Mouse (Mus musculus) myocyte (in vitro differentiated cells): ENCODE data around the gene Snrnp70.

Experiments used
- E2F4 ChIP-seq: IDR thresholded peaks from one replicate; pipeline ENCODE4 v1.6.1; 2011; ENCODE audit warnings: mild to moderate bottlenecking, control low read depth, moderate library complexity; ENCODE audit not compliant: insufficient read depth
- MYOD1 ChIP-seq, 3 experiments: IDR thresholded peaks; one replicate each; pipeline ENCODE4 v1.6.1; 2011; ENCODE audit warnings: control low read depth in 2 of 3, low read depth in 2 of 3, mild to moderate bottlenecking in 2 of 3, moderate library complexity in 1 of 3; ENCODE audit not compliant: insufficient read length in 2 of 3, control insufficient read depth in 1 of 3
- POLR2A ChIP-seq: IDR thresholded peaks from one replicate; pipeline ENCODE4 v1.6.1; 2011; ENCODE audit warnings: low read depth, mild to moderate bottlenecking, control low read depth, moderate library complexity; ENCODE audit not compliant: insufficient read length
- POLR2AphosphoS2 ChIP-seq: IDR thresholded peaks from one replicate; pipeline ENCODE4 v1.6.1; 2011; ENCODE audit warnings: low read depth, control low read depth; ENCODE audit not compliant: insufficient read length
- USF1 ChIP-seq: IDR thresholded peaks from one replicate; pipeline ENCODE4 v1.6.1; 2011; ENCODE audit warnings: low read depth, mild to moderate bottlenecking, control low read depth, moderate library complexity

DNA sequence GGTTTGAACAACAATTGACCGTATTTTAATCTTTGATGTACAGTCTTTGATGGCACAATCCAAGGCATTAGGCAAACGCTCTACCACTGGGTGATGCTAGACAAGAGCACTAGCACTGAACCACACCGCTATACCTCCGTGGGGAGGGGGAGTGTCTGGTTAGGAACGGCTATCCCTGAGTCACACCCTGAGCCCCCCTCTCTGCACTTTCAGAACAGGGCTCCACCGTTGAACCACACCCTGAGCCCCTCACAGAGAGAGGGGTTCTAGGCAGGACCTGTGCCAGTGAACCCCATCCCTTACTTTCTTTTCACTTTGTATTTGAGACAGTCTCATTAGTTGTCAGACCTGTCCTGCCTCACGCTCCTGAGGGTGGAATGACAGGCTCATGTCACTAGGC is 12.8 kb upstream of the Snrnp70 start:
- TF ChIP-seq POLR2AphosphoS2 (no peak), E2F4 (no peak), USF1 (no peak), POLR2A (no peak), MYOD1 (IDR thresholded peaks at IDR 0.05; ENCODE audit: control insufficient read depth in 1 of 3, insufficient read length in 2 of 3, low read depth in 2 of 3) (no peak)
